Mouse (Mus musculus) MEL (cell line): Measurements from ENCODE around the gene Mip. TPM values are rescaled to one million over a fixed set of nuclear protein-coding genes. Genes with fewer than 3 reads are reported as not detected.

Experiments
- DNase-seq: peaks from one replicate; pipeline ENCODE4 v3.0.0; 2011; ENCODE audit warnings: low read depth, low spot score
- H3K27ac ChIP-seq: 2 replicates; pipeline ENCODE4 v1.5.1; 2012; ENCODE audit warnings: low read depth, mild to moderate bottlenecking, control low read depth, low read length, moderate library complexity; ENCODE audit not compliant: control insufficient read depth
- H3K27me3 ChIP-seq, 2 experiments: fragments of 150-350 bp in 1 of 2; sonication (generic) in 1 of 2; 2 replicates each; pipeline ENCODE4 v1.6.1; 2012; ENCODE audit warnings: low read length in 2 of 2, mild to moderate bottlenecking in 2 of 2, improper control_type of control experiment in 1 of 2, moderate library complexity in 1 of 2; ENCODE audit not compliant: insufficient read depth in 2 of 2, control insufficient read depth in 1 of 2
- H3K36me3 ChIP-seq, 2 experiments: 2 replicates each; pipeline ENCODE4 v1.6.1; 2012 to 2014; ENCODE audit warnings: low read length in 2 of 2, improper control_type of control experiment in 1 of 2, inconsistent platforms in 1 of 2, mild to moderate bottlenecking in 1 of 2; ENCODE audit not compliant: insufficient read depth in 2 of 2, control insufficient read depth in 1 of 2
- H3K4me1 ChIP-seq, 2 experiments: fragments of 150-350 bp in 1 of 2; sonication (generic) in 1 of 2; 2 replicates each; pipeline ENCODE4 v1.6.1; 2012; ENCODE audit warnings: low read length in 2 of 2, improper control_type of control experiment in 1 of 2, mild to moderate bottlenecking in 1 of 2; ENCODE audit not compliant: insufficient read depth in 2 of 2, control insufficient read depth in 1 of 2
- H3K4me3 ChIP-seq, 2 experiments: fragments of 150-350 bp in 1 of 2; sonication (generic) in 1 of 2; 2 replicates each; pipeline ENCODE4 v1.5.1; 2012; ENCODE audit warnings: low read depth in 2 of 2, low read length in 2 of 2, mild to moderate bottlenecking in 2 of 2, moderate library complexity in 2 of 2, control low read depth in 1 of 2, improper control_type of control experiment in 1 of 2; ENCODE audit not compliant: control insufficient read depth in 1 of 2, insufficient read depth in 1 of 2
- H3K79me2 ChIP-seq: 2 replicates; pipeline ENCODE4 v1.6.1; 2012; ENCODE audit warnings: mild to moderate bottlenecking, low read length, moderate library complexity; ENCODE audit not compliant: control insufficient read depth, poor library complexity, insufficient read depth
- H3K9ac ChIP-seq: 2 replicates; pipeline ENCODE4 v1.6.1; 2012; ENCODE audit warnings: low read depth, mild to moderate bottlenecking, control low read depth, low read length, moderate library complexity; ENCODE audit not compliant: control insufficient read depth, poor library complexity, severe bottlenecking
- H3K9me3 ChIP-seq: fragments of 150-350 bp; sonication (generic); replicated peaks from 2 replicates; pipeline ENCODE4 v1.6.1; 2012; ENCODE audit warnings: mild to moderate bottlenecking, low read length, improper control_type of control experiment, moderate library complexity; ENCODE audit not compliant: insufficient read depth
- CHD1 ChIP-seq: IDR thresholded peaks from 2 replicates; pipeline ENCODE4 v1.6.1; 2012; ENCODE audit warnings: low read depth, mild to moderate bottlenecking, inconsistent platforms, low read length, improper control_type of control experiment
- CHD2 ChIP-seq: IDR thresholded peaks from 2 replicates; pipeline ENCODE4 v1.6.1; 2011; ENCODE audit warnings: low read length, improper control_type of control experiment
- CTCF ChIP-seq, 3 experiments: IDR thresholded peaks in 2 of 3; conservative IDR thresholded peaks in 1 of 3; 2 replicates each; pipeline ENCODE4 v1.5.1; 2011 to 2012; ENCODE audit warnings: low read length in 3 of 3, low read depth in 2 of 3, mild to moderate bottlenecking in 2 of 3, improper control_type of control experiment in 1 of 3, inconsistent platforms in 1 of 3, mixed read lengths in 1 of 3, moderate library complexity in 1 of 3; ENCODE audit not compliant: control insufficient read depth in 1 of 3, insufficient read depth in 1 of 3, poor library complexity in 1 of 3, severe bottlenecking in 1 of 3
- E2F4 ChIP-seq: IDR thresholded peaks from 2 replicates; pipeline ENCODE4 v1.6.1; 2011; ENCODE audit warnings: low read depth, low read length, improper control_type of control experiment, borderline replicate concordance
- ELF1 ChIP-seq: IDR thresholded peaks from 2 replicates; pipeline ENCODE4 v1.6.1; 2014; ENCODE audit warnings: low read depth, mild to moderate bottlenecking, inconsistent platforms, low read length, improper control_type of control experiment, moderate library complexity
- EP300 ChIP-seq, 2 experiments: IDR thresholded peaks; 2 replicates each; pipeline ENCODE4 v1.6.1; 2011; ENCODE audit warnings: improper control_type of control experiment in 2 of 2, low read length in 2 of 2, low read depth in 1 of 2, mild to moderate bottlenecking in 1 of 2
- ETS1 ChIP-seq: IDR thresholded peaks from 2 replicates; pipeline ENCODE4 v1.6.1; 2012; ENCODE audit warnings: low read depth, mild to moderate bottlenecking, inconsistent platforms, low read length, improper control_type of control experiment, moderate library complexity
- JUND ChIP-seq: IDR thresholded peaks from 2 replicates; pipeline ENCODE4 v1.6.1; 2011; ENCODE audit warnings: low read depth, mild to moderate bottlenecking, improper control_type of control experiment, low read length
- KAT2A ChIP-seq: conservative IDR thresholded peaks from 2 replicates; pipeline ENCODE4 v1.6.1; 2012; ENCODE audit warnings: low read depth, low read length, improper control_type of control experiment, inconsistent platforms
- MAX ChIP-seq: IDR thresholded peaks from 2 replicates; pipeline ENCODE4 v1.6.1; 2011; ENCODE audit warnings: low read length, improper control_type of control experiment
- MAZ ChIP-seq: IDR thresholded peaks from 2 replicates; pipeline ENCODE4 v1.6.1; 2012; ENCODE audit warnings: low read depth, mild to moderate bottlenecking, inconsistent platforms, low read length, improper control_type of control experiment
- MYC ChIP-seq: IDR thresholded peaks from 2 replicates; pipeline ENCODE4 v1.6.1; 2011; ENCODE audit warnings: low read depth, mild to moderate bottlenecking, low read length, improper control_type of control experiment, moderate library complexity
- NELFE ChIP-seq: IDR thresholded peaks from 2 replicates; pipeline ENCODE4 v1.6.1; 2011; ENCODE audit warnings: low read depth, low read length, improper control_type of control experiment
- NRF1 ChIP-seq: IDR thresholded peaks from 2 replicates; pipeline ENCODE4 v1.6.1; 2014; ENCODE audit warnings: low read depth, mild to moderate bottlenecking, inconsistent platforms, low read length, improper control_type of control experiment, moderate library complexity; ENCODE audit not compliant: poor library complexity, insufficient read depth, severe bottlenecking
- POLR2AphosphoS2 ChIP-seq: IDR thresholded peaks from 2 replicates; pipeline ENCODE4 v1.6.1; 2011; ENCODE audit warnings: low read length, improper control_type of control experiment
- RAD21 ChIP-seq: IDR thresholded peaks from 2 replicates; pipeline ENCODE4 v1.6.1; 2011; ENCODE audit warnings: mild to moderate bottlenecking, low read depth, low read length, improper control_type of control experiment
- RCOR1 ChIP-seq: IDR thresholded peaks from 2 replicates; pipeline ENCODE4 v1.6.1; 2012; ENCODE audit warnings: low read depth, mild to moderate bottlenecking, inconsistent platforms, low read length, improper control_type of control experiment
- SIN3A ChIP-seq: IDR thresholded peaks from 2 replicates; pipeline ENCODE4 v1.6.1; 2012; ENCODE audit warnings: low read length, improper control_type of control experiment, inconsistent platforms
- SMC3 ChIP-seq: IDR thresholded peaks from 2 replicates; pipeline ENCODE4 v1.6.1; 2011; ENCODE audit warnings: low read depth, low read length, improper control_type of control experiment
- TAL1 ChIP-seq: IDR thresholded peaks from 2 replicates; pipeline ENCODE4 v1.6.1; 2012; ENCODE audit warnings: mild to moderate bottlenecking, inconsistent platforms, low read length, moderate library complexity, mixed read lengths
- TBP ChIP-seq: IDR thresholded peaks from 2 replicates; pipeline ENCODE4 v1.8.0; 2011; ENCODE audit warnings: low read depth, low read length, improper control_type of control experiment
- TCF12 ChIP-seq: IDR thresholded peaks from 2 replicates; pipeline ENCODE4 v1.6.1; 2014; ENCODE audit warnings: low read depth, mild to moderate bottlenecking, inconsistent platforms, low read length, improper control_type of control experiment, moderate library complexity
- USF1 ChIP-seq: IDR thresholded peaks from 2 replicates; pipeline ENCODE4 v1.6.1; 2014; ENCODE audit warnings: low read depth, mild to moderate bottlenecking, inconsistent platforms, low read length, improper control_type of control experiment, moderate library complexity
- USF2 ChIP-seq, 2 experiments: IDR thresholded peaks; 2 replicates each; pipeline ENCODE4 v1.6.1; 2011 to 2012; ENCODE audit warnings: improper control_type of control experiment in 2 of 2, low read length in 2 of 2, borderline replicate concordance in 1 of 2, inconsistent platforms in 1 of 2, low read depth in 1 of 2, mild to moderate bottlenecking in 1 of 2; ENCODE audit not compliant: insufficient read depth in 1 of 2
- ZC3H11A ChIP-seq: IDR thresholded peaks from 2 replicates; pipeline ENCODE4 v1.6.1; 2012; ENCODE audit warnings: low read depth, mild to moderate bottlenecking, inconsistent platforms, low read length, improper control_type of control experiment
- ZMIZ1 ChIP-seq: IDR thresholded peaks from 2 replicates; pipeline ENCODE4 v1.6.1; 2012; ENCODE audit warnings: low read depth, mild to moderate bottlenecking, inconsistent platforms, low read length, improper control_type of control experiment, moderate library complexity
- ZNF384 ChIP-seq: IDR thresholded peaks from 2 replicates; pipeline ENCODE4 v1.6.1; 2012; ENCODE audit warnings: low read depth, mild to moderate bottlenecking, inconsistent platforms, low read length, improper control_type of control experiment
- polyA plus RNA-seq, 2 experiments: library from polyadenylated mRNA; stranded (reverse) in 1 of 2; unstranded in 1 of 2; fragments of >175 nt in 1 of 2; fragments of >200 nt in 1 of 2; gene quantifications; 2 replicates each; pipeline versions ENCODE4 v1.2.1 to v1.2.4; 2012; ENCODE audit warnings: low replicate concordance in 2 of 2, low read depth in 1 of 2; ENCODE audit not compliant: insufficient read length in 2 of 2, insufficient read depth in 1 of 2, missing spikeins in 1 of 2
- total RNA-seq: library from RNA; depleted of rRNA; stranded (reverse); fragments of 300-350 nt; gene quantifications from 2 replicates; pipeline ENCODE4 v1.2.3, GENCODE M21; 2012

Gene Mip
- total and polyA plus RNA-seq, 3 experiments: 0.04 TPM; not detected in 2

- TF ChIP-seq ZMIZ1 (no peak), KAT2A (no peak)
Observed at GRCm38 (mm10) chr10:128218387-128219117, 7.1 kb upstream of the Mip start (continued).

GRCm38 (mm10) chr10:128221533-128222286 is 3.9 kb upstream of the Mip start:
- Histone ChIP-seq H3K9ac (no peak overlapping the region), H3K27me3 (no peaks in the 10 kb centered on the region), H3K4me1 (peaks cover 4 to 18% of the 10 kb centered on the region in 2 experiments), H3K4me3 (no peak overlapping the region), H3K9me3 (no peaks in the 10 kb centered on the region), H3K27ac (no peak overlapping the region), H3K79me2 (no peaks in the 10 kb centered on the region), H3K36me3 (peaks cover 0 to 10% of the 10 kb centered on the region in 2 experiments; a peak in 2 of 4 replicates)
- TF ChIP-seq ZNF384 (peak; percentile 67), RCOR1 (no peak), CTCF (IDR thresholded peaks at IDR 0.05 in 2 of 3, conservative IDR thresholded peaks at IDR 0.05 in 1 of 3; ENCODE audit: control insufficient read depth in 1 of 3, insufficient read depth in 1 of 3, low read depth in 2 of 3, low read length in 3 of 3, poor library complexity in 1 of 3, severe bottlenecking in 1 of 3) (peak in 2 of 3 experiments; percentile 13 to 16; a peak in 1 of 6 replicates), CHD1 (no peak), TCF12 (no peak), TAL1 (no peak), USF1 (no peak), ETS1 (no peak), POLR2AphosphoS2 (no peak), RAD21 (no peak), EP300 (IDR thresholded peaks at IDR 0.05; ENCODE audit: low read depth in 1 of 2, low read length in 2 of 2) (no peak), MYC (no peak), SMC3 (peak; percentile 9; the same call in 1 of the 2 replicates), JUND (no peak)
- DNase-seq: no peak

- H3K27ac ChIP-seq: no peak overlapping the region
- H3K9ac ChIP-seq: no peak overlapping the region
- peaks cover 3 to 5% of the 10 kb centered on the region in 2 experiments; a peak in 3 of 4 replicates for H3K4me1 ChIP-seq
- no peak for TF ChIP-seq NELFE
- TF ChIP-seq NRF1: no peak
- no peak for TF ChIP-seq JUND
- TF ChIP-seq POLR2AphosphoS2: no peak
- no peak for TF ChIP-seq MAX
- TF ChIP-seq SMC3: no peak
- no peak for TF ChIP-seq CHD2
- TF ChIP-seq EP300 (IDR thresholded peaks at IDR 0.05; ENCODE audit: low read depth in 1 of 2, low read length in 2 of 2): no peak
- no peak for TF ChIP-seq CTCF (IDR thresholded peaks at IDR 0.05 in 2 of 3, conservative IDR thresholded peaks at IDR 0.05 in 1 of 3; ENCODE audit: control insufficient read depth in 1 of 3, insufficient read depth in 1 of 3, low read depth in 2 of 3, low read length in 3 of 3, poor library complexity in 1 of 3, severe bottlenecking in 1 of 3)
- no peak for TF ChIP-seq ELF1
- TF ChIP-seq E2F4: no peak
- no peak for TF ChIP-seq MAZ
- TF ChIP-seq USF2 (IDR thresholded peaks at IDR 0.05; ENCODE audit: borderline replicate concordance in 1 of 2, insufficient read depth in 1 of 2, low read depth in 1 of 2, low read length in 2 of 2): no peak
- no peak for TF ChIP-seq ZC3H11A
- no peak for TF ChIP-seq TBP
- TF ChIP-seq SIN3A: no peak
- no peak for TF ChIP-seq KAT2A
Observed at GRCm38 (mm10) chr10:128225064-128225463, 574 bp upstream of the Mip start.

More at GRCm38 (mm10) chr10:128225064-128225463, 574 bp upstream of the Mip start:
- H3K27me3 ChIP-seq: no peaks in the 10 kb centered on the region
- no peak for DNase-seq
- H3K9me3 ChIP-seq: no peaks in the 10 kb centered on the region
- no peak overlapping the region for H3K4me3 ChIP-seq
- peaks cover 0 to 5% of the 10 kb centered on the region in 2 experiments; a peak in 2 of 4 replicates for H3K36me3 ChIP-seq
- no peaks in the 10 kb centered on the region for H3K79me2 ChIP-seq
